Mouse (Mus musculus): ENCODE results near the gene Cox11.
A peak's percentile ranks its signal among the peaks of the same experiment; 100 is the strongest.

Gene Cox11

DNA sequence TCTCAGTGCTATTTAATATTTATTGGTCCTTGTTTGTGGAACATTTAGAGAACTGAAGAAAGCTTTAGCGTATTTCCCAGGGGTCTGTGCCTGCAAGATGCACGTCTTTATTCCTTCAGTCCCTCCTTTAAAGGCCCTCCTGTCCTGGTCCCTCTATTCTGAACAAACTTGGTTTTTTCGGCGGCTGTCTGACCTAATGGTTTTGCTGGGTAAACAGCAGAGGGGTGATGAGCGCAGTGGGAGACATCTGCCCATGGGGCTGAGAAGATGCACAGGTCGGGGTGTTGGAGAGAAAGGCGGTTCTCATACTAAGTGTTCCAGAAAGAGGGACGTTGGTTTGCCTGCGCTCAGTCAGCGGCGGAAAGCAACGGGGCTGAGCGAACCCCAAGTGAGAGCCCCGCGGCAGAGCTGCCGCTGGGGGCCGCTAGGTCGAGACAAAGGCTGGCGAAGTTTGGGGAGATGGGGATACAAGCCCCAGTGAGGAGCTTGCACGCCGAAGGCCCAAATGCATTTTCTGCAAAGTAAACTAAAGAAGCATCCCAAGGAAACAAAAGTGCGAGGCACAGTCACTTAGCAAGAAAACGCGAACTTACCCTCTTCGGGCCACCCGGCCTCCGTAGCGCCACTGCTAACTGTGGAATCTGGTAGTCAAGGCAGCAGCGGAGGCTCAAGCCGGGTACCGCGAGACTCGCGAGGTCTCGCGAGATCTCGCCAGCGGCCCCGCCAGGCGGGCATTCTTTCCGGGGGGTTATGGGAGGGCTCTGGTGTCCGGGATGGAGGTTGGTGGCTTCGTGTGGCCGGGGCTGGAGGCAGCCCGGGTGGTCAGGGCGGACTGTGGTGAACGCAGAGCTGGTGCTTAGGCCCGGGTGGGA is at the start of gene Cox11, which contains the start of gene Stxbp4:
Cox11 (plus strand) TSS at position 734 of the 872 bp plus-strand sequence.
Stxbp4 (minus strand) TSS at position 645 of the 872 bp plus-strand sequence.
- DNase-seq (ENCODE audit: low read depth) = peak; percentile 96

GRCm38 (mm10) chr11:90590996-90591395 is 47.0 kb upstream of the Cox11 start:
- DNase-seq (ENCODE audit: low read depth) = peak; percentile 17

GRCm38 (mm10) chr11:90595826-90596225 is 42.1 kb upstream of the Cox11 start:
- no peak for DNase-seq (ENCODE audit: low read depth)

- no peak for DNase-seq (ENCODE audit: low read depth)
These were observed 34.9 kb upstream of the Cox11 start for GRCm38 (mm10) chr11:90603066-90603465.

DNA sequence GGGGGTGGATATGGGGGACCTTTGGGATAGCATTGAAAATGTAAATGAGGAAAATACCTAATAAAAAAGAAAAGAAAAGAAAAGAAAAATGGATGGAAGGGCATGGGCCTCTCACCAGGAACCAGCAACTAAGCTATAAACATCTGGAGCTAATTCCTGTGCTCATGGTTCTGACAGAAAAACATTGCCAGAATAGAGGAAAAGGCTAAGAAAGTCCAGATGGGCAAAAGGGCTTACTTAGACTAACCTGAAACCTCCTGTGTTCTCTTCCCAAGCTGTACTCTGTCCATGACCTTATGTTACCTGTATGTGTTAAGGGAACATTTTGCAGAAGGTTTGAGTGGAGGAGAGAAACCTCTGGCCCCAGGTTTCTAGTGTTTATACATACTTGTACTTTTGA is 25.9 kb upstream of the Cox11 start:
- no peak for DNase-seq (ENCODE audit: low read depth)

DNA sequence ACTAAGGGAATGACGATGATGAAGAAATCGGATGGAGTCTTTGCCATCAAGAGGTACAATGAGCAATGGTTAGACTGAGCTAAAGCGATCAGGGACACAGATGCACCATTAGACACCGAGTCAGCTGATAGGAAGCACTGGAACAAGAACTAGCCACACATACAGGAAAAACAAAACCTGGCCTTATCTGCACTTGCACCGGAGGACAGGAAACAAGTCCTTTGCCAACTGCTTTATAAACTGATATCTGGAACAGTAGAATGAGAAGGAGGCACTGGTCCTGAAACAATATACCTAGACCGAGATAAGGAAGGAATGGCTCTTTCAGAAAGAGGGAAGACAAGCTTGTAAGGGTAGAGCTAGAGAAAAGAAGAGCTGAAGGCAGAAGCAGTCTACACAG is 23.2 kb upstream of the Cox11 start:
- peak; percentile 83 for DNase-seq (ENCODE audit: low read depth)

GRCm38 (mm10) chr11:90616431-90616830 is 21.5 kb upstream of the Cox11 start:
- peak; percentile 66 for DNase-seq (ENCODE audit: low read depth)

- no peak for DNase-seq (ENCODE audit: low read depth)
These were observed 15.9 kb upstream of the Cox11 start for GRCm38 (mm10) chr11:90622044-90622443.

DNA sequence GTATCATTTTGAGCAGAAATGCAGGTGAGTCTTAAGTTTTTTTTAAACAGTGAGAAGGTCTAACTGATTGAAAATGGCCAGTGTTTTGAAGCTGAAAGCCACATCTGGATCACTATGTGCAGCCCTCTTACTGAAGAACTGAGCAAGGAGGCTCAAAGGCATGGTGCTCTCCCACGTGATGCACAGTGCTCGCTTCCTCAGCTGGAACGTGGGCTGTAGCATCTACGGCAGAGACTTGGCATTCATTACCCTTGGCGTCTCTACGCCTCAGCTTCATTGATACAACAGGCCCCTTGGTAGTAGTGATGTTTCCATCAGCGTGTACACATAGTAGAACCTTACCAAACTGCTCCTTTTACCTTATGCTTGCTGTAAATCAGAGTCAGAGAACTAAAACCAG is 15.5 kb upstream of the Cox11 start:
- DNase-seq (ENCODE audit: low read depth) = no peak

DNA sequence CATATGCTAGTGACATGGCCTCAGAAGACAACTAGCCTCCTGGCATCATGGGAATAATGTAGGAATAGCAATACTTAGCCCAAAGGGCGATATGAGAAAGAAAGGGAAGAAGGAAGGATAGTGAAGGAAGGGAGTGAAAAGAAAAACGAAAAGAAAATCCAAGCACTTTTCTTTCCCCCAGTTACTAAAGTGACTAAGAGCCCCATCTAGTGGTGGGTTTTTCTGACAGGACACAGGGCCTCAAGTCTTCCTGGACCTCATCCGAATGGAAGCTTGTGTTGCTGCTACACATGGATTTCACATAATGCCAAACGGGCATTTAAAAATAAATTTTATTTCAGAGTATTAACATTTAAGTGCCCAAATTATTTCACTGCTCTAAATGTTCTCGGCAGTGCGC is 14.5 kb upstream of the Cox11 start:
- DNase-seq (ENCODE audit: low read depth) = peak; percentile 69

- DNase-seq (ENCODE audit: low read depth) = no peak
These were observed 12.8 kb upstream of the Cox11 start for GRCm38 (mm10) chr11:90625174-90625573.

GRCm38 (mm10) chr11:90627751-90628150 is 10.2 kb upstream of the Cox11 start:
- DNase-seq (ENCODE audit: low read depth) = no peak

DNA sequence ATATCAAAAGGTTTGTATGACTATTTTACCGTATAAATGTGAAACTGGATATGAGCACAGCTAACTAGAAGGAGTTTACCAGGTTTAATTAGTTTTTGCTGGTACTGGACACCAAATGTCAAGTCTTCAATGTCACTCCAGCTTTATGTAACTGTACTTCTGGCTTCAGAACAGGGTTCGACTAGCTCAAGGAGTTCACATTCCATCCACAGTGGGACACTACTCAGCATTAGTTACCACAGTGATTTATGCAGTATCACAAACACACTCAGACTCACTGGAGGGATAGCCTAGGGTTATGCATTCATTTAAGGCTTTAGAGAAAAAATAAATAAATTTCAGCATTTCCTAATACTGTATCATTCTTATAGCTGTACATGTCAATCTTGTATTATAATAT is 5.5 kb upstream of the Cox11 start:
- DNase-seq (ENCODE audit: low read depth) = no peak

GRCm38 (mm10) chr11:90634661-90635060 is 3.3 kb upstream of the Cox11 start:
- DNase-seq (ENCODE audit: low read depth) = no peak

DNA sequence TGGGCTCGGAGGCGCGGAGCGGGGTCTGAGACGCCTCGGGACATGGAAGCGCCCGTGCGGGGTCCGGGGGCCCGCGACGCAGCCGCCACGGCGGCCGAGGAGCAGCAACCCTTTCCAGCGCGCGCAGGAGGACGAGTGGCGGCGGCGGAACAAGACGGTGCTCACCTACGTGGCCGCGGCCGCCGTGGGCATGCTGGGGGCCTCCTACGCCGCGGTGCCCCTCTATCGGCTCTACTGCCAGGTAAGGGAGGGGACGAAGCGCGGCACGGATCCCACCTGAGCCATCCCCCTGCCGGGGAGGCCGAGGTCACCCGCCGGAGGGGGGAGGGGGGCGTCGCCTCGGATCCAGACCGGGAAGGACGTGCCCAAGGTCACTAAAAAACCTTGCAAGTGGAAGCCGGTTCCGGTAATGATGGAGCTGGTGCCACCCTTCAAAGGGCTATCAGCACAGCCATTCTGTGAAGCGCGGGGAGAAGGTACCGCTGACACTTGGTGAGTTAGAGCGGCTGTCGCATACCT is 398 bp downstream of the Cox11 start:
- DNase-seq (ENCODE audit: low read depth) = peak; percentile 38

DNA sequence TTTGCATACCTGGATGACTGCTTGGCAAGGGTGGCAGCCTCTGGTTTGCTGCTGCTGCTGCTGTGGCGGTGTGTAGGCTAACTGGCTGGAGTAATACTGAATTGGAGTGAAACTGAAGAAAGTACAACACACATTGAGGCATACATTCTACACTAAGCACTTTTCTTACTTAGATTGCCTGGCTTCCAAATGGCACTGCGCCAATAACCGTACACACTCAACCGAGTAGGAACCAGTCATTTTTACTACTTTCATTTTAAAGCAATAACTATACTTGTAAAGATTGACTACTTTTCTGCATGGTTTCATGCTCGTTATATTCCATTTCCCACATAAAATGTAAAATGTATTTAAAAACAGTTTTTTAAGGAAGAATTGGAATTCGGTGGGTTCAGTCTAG is 11.8 kb downstream of the Cox11 start:
- DNase-seq (ENCODE audit: low read depth) = peak; percentile 15

GRCm38 (mm10) chr11:90650231-90650885 is 12.4 kb downstream of the Cox11 start:
- no peak for DNase-seq (ENCODE audit: low read depth)

GRCm38 (mm10) chr11:90652603-90653002 is 14.6 kb downstream of the Cox11 start:
- no peak for DNase-seq (ENCODE audit: low read depth)

DNA sequence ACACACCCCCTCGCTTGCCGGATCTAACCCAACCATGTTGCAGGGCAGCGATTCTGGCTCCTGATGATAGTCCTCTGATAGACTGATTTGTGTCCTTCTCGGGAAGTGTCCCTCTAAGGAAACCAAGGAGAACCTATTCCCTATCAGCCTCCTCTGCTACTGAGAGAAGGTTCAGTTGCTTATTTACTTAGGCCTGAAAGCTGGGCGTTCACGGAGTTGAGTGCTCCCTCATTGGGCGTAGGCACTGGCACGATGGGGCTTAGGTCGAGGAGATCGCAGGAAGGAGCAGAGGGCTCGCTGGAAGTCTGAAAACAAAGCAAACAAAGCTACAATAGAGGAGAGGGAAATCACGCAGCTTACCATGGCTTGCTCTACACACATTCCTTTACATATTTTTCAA is 19.6 kb downstream of the Cox11 start:
- DNase-seq (ENCODE audit: low read depth) = no peak

DNA sequence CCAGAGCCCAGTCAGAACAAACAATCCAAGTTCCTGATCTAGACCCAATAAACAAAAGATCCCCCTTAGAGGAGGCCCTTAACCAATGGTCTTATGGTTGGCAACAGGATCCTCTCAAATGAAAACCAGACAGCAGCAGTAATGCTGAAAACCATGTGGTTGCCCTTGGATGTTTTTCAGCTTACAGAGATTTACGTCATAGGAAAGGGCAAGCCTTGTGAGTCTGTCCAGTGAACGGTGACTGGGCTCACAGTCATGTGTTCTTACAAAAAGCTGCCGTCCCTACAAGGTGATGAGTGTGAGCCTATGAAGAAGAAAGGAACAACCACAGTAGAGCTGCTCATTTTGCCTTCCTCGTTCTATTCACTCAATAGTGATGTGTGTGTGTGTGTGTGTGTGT is 22.7 kb downstream of the Cox11 start:
- no peak for DNase-seq (ENCODE audit: low read depth)

DNA sequence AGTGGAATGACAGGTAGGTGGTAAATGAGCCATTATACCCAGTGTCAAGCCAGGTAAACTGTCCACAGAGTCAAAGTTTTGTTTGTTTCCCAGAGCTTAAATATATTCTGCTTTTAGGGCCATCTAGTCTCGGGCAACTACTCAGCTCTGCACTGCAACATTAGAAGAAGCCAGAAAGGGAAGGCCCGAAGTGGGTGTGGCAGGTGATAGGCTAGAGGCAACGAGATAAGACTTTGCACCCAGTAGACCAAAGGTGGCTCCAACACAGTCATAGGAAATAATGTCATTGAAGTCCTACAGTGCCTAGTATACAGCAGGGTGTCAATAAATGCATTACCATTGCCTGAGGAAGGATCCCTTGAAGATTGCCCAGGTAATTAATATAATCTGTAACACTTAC is 25.1 kb downstream of the Cox11 start:
- DNase-seq (ENCODE audit: low read depth) = no peak

DNA sequence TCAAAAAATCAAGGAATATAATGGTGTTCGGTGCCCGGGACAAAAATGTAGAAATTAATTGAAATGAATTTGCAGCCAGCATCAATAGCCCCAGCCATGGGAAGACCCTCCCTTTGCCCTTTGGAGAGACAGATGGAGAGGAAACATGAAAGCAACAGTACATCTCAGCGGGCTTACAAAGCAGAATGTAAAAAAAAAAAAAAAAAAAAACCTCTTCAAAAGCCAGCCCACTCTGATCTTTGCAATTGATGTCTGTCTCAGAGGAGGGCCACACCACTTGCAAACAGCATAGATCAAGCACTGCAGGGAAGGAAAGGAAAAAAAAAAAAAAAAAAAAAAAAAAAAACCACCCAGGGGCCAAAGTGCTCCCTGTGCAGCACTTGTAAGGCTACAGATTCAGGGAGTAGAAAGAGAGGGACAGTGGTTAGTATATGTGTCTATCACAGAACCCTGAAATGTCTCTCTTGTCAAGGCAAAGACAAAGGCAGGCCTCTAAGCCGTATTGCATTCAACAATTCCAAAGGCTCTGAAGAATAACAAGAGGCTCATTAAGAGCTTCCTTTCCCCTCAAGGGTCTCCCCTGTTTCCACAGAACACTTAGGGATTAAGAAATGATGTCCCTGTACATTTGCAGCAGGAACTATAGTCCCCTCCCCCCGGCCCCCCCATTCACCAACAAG is 25.8 kb downstream of the Cox11 start:
- DNase-seq (ENCODE audit: low read depth) = no peak
